Mouse (Mus musculus): ENCODE measurements at regions not wholly inside any gene's neighbourhood (a gene's known extent, or its start where the extent isn't known, plus 50 kb on each side); places are given as distances from the start of the nearest gene placed in this dataset.

DNA sequence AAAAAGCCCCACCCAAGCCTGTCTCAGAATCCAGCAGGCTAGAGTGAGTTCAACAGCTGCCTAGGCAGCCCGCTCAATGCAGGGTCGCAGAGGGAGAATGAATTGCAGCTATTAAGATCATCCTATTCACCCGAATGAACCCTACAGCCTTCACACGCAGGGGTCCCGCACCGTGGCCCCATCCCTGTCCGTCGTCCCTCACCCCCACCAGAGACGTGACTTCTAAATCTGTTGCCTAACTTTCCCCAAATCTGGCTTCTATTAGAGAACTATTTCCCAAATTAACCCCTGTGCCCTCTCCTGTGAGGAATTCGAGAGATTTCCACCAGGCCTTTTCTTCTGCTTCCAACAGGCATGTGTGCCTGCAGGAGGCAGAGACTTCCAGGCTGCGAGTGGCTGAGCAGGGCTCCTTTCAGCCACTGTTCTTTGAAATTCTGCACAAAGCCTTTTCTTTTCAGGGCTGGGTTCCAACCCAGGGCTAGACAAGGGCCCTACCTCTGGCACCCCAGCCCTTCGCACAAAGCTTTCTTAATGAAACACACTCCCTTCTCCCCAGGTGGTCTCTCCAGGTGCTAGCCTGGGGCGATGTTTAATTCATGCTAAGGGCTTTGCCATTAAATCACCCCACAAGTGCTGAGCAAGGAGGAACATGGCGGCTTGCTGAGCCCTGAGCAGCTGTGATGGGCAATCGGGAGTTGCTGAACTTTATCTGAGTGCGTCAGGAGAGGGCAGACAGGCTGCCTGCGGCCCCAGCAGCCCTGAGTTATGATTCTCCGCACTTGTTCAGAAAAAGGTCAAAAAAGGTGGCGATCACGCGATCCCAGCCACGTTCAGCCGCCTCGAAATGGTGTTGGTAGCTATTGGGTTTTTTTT, 134.7 kb upstream of the Rybp start:
- TF ChIP-seq CTCF (IDR thresholded peaks at IDR 0.05; ENCODE audit: low read depth) (no peak), EP300 (IDR thresholded peaks at IDR 0.05; ENCODE audit: low read depth) (no peak)

Measured in liver, postnatal 0 days (tissue).